Mouse (Mus musculus) frontal cortex, postnatal 10 days (tissue): ENCODE measurements around the gene Rasa3.
A peak's percentile ranks its signal among the peaks of the same experiment; 100 is the strongest.

Source experiments
- DNase-seq, 2 experiments: peaks; one replicate each; pipeline ENCODE4 v3.0.0; 2022; ENCODE audit warnings: low spot score in 2 of 2, mixed read lengths in 1 of 2

The Rasa3 gene

DNA sequence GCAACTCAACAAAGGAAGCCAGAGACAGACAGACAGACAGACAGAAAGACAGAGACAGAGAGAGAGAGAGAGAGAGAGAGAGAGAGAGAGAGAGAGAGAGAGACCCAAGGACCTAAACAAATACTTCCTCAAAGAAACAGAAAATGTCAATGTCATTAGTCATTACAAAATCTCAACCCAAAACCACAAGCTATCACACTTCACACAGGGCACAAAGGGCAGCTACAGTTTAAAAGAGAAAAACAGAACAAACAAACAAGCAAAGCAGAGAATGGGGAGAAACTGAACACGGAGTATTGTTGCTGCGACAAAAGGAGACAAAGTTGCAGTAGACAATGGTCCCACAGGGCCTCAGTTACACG, 28.3 kb downstream of the Rasa3 start:
- no peak for DNase-seq

DNA sequence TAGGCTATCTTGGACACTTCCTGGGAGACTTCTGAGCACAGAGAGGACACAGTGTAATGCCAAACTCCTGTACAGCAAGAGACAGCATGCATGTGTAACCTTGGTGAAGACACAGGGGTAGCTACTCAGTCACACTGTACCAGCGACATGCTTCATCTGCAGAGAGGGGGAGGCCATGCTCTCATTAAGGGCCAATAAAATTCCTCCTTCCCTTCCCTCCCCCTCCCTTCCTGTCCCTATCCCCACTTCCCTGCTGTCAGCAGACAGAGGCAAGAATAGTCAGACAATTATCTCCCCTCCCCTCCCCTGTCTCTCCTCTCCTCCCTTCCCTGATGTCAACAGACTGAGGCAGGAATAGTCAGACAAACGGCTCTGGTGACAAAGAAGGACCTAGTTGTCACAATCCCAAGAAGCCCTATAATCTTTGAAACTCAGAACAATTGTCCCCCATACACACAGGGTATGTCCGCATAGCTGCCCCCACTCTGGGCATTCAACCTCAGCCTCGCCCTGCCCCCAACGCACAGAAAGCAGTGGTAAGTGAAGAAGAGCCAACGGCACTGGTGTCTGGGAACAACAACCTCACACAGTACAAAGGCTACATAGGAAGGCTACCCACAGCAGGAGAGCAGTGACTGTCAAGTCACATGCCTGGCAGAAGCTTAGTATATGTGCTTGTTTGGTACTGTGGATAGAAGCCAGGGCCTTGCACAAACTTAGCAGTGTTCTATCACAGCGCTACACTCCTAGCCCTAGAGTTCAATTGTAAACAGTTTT, 28.8 kb downstream of the Rasa3 start:
- no peak for DNase-seq

DNA sequence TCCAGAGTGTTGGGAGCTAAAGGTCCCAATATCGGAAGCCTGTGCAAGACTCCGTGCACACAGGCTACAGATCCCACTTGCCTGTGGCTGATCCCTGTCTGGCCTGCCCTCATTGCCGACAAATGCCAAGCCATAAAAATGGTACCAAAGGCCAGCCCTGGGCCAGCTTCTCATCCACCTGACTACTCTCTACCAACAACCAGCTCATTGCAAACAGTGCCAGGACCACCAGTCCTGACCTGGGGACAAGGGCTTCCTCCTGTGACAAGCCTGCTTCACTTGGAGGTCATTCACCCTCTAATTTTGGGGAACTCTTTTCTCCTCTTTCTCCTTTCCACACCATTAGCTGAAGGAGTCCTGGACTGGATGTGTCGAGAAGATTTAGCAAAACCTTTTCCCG, 29.8 kb downstream of the Rasa3 start:
- no peak for DNase-seq

DNA sequence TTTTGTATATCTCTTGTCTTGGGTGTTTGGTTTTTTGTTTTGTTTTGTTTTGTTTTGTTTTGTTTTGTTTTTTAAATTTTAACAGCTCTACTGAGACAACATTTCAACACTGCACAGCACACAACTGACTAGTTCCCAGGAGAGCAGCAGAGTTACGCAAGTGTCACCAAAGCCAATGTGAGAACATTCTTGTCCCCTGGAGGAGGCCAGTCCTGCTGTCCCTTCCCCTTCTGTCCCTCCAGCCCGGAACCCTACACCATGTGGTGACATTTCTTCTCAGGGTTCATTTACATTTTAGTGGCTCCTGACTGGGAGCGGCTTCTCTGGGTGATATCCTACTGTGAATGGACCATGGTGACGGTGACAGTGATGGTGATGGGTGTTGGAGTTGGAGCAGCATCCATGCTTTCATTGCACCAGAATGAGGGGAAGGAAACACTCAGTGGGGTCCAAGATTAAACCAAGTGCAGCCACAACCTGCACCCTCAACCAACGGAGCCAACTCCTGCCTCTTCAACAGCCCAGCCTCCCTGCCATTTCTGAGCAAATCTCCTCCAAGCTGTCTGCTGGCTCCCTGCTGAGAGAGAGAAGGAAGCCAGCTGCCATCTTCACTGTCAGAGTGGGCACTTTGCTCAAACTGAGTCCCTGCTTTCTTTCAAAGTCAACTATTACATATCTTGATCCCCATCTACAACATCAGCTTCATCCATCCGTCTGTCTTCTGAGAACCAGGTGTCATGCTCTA, 32.3 kb downstream of the Rasa3 start:
- no peak for DNase-seq

DNA sequence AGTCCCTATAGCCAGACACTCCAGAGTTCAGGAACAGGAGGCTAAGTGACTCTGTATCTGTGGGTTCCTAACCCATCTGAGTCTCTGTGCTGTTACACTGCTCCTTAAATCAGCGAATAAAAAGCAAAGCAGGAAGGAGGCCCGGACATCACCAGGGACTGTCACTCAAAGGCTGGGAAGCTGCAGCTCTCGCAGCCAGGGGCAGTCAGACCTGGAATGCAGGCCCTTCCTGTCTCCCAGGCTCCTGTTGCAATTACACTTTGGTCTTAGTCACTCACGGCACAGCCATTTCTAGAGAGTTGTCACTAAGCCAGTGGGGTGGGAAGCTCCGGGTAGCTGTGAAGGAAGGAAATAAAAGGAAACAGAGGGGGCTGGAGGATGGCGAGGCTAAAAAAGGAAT, 33.2 kb downstream of the Rasa3 start:
- peak; percentile 43 to 45 for DNase-seq

DNA sequence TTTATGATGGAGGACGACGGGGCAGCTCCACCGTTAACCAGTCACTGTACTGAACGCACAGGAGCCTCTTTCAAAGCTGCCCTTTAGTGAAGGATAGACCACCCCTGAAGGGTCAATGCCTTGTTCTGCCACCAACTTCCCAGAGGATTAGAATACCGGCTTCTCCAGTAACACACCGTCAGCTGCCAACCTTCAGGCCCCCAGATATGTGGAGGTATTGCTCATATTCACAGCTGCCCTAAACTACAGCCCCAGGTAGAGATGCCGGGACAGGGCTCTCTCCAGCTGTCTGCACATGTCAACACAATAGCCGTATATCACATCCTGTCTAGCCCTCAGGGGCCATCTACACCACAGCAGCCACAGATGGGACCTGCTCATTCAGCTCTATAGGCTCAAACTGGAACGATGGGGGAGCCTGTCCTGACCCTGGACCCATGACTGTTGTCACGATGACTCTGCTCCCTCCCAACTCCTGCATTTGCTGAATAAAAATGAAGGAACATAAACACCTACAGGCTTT, 34.7 kb downstream of the Rasa3 start:
- DNase-seq: no peak

DNA sequence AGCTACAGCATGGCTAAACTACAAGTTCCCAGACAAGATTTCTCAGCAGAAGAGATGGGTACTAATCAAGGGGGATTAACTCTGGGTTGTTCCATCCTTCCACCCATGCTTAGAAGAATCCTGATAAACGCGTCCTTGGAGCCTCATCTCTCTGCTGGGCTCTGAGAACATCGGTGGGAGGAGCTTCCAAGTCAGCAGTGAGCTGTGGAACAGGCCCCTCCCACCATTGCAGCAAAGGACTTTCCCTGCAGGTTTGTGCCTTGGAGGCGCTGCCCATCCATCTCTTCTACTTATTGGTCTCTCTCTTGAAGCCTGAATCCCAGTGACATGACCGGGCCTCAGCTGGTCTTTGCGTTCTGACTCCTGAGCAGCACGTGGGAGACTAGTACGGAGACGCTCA, 36.2 kb downstream of the Rasa3 start:
- DNase-seq: no peak

DNA sequence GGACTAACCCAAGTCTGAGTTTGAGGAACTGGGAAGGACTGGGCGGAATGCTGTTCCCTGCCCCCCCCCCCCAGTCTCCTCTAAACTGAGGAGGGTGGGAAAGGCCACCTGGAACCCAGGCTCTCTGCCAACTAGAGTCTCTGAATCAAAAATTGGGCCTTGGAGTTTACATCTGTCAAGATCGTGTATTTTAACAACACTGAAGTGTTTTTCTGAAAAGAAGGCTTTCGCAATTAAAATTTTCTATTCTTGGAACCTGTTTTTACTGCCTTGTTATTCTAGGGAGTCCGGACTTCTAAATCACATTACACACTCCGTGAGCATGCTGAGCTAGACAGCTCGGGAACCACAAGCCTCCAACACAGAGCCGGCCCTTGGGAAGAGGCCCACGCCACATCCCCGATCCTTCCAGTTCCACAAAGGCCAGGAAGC, 36.9 kb downstream of the Rasa3 start:
- no peak for DNase-seq

DNA sequence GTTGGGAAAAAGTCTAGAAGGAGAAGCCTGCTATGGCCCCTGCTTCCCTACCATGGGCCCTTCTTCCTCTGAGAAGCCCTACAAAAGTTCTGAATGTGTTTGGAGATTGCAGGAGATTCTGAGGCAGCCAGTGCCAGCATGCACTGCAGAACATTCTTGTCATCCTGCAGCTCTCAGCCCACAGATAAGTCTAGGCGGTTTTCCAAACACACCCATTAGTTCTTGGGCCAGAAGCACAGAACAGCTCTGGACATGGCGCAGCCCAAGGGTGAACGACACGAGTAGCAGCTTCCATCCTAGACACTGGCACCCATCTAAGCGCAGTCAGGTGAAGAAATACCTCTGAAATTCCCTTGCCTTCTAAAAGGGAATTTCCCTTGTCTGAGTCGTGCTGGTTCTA, 44.3 kb downstream of the Rasa3 start:
- no peak for DNase-seq

DNA sequence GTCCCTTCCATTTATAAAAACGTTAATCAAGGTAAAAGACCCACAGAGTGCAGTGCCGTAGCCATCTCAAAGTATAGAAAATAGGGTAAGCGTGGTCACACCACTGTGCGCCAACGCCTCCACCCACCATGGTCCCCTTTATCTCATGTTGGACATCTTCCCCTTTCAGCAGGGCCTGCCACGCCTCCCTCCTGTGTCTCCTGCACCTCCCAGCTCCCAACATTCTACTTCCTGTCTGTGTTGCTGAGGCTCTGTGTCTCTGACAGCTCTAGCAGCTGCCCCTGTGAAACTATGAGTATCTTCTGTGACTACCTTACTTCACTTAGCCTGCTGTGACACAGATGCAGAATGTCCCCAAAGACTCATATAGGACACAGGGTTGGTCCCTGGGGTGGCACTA, 45.1 kb downstream of the Rasa3 start:
- no peak for DNase-seq

DNA sequence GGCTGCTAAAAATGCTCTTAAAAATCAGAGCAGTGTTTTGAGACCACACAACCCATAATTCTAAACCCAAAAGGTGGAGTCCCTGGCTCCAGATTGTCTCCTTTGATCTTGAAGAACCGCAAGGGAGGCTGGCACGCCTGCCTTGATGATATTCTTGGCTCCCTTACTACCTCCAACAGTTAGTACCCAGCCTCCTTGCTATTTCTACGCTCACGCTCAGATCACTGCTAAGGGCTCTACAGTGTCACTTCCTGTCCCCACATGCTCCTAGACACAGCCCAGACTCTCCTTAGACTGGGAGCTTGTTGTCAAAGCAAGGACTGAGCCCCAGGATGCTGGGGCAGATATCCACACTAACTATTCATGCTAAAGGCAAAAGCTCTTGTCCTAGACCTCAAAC, 46.6 kb downstream of the Rasa3 start:
- no peak for DNase-seq

DNA sequence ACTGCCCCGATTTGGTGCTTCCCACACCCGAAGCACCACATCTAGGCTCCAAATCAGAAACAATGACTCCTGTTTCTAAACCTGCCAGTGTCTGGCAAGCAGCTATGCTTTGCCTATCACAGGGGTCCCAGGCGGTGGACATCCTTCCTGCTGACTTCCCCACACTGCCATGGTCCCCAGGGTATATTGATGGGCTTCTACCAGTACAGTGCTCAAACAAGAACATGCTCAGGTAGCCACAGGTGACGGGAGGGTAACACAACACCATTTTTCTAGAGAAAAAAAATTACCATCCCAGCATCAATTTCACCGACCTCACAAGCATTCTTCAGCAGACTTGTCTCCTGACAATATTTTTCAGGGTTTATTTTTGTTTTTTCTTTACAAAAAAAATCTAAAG, 47.2 kb downstream of the Rasa3 start:
- no peak for DNase-seq

DNA sequence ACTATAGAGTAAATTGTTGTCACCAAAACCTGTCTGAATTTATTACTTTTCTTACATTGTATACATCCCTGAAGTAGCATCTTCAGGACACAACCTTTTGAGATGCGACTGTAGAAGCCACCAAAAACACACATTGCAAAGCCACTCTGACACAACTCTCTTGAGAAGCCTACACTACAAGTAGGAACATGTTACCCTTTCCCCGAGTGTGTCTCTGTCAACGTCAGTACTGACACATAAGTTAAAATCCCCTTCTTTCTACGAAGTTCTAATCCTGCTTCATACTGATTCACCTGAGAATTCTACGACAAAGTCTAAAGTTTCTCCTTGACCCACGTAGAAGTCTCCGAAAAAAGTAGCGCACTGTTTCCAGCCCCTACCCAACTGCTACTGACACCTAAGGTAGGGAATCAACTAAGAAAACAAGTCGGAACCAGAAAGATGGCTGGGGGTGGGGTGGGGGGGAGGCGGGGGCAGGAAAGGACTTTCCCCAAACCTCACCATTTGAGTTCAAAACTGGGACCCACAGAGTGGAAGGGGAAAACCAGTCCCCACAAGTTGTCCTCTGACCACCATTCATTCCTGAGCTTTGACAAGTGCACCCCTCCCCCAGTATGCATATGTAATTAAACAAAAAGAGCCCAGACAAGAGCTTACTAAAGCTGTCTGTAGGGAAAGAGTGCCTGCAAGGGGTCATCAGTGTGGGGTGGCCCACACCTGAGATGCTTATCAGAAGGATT, 47.9 kb downstream of the Rasa3 start:
- DNase-seq: no peak

DNA sequence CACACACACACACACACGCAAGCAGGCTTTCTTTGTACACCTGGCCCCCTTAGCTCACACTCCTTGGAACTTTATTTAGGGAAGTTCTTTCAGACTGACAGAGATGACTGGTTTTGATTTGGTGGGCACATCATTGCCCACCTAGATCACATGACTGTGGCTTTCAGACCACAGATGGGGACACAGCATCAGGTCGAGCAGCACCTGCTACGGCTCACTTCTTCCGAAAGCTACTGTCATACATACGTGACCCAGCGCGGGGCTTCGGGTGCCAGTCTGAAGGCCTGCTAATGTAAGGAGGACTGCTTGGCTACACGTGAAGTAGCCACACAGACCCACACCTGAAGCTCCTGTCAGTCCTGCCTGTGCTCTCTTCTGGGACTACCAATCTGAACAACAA, 49.3 kb downstream of the Rasa3 start:
- DNase-seq: no peak

DNA sequence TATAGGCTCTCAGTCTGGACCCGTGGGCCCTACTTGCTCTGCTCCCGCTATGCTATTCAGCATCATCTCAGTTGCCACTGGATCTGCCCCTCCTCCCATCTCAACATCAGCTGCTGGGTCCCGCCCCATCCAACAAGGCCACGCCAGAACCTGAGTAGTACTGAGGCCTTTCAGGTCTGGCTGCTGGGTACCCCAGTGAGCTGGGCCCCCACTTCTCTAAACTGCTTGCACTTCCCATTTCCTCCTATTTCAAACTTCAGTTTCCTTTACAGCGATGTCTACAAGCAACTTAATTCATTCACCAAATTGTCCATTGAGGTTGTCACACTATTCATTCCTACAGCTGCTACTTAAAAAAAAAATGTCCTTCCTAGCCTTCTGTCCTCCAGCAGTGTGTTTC, 49.8 kb downstream of the Rasa3 start:
- DNase-seq: no peak

DNA sequence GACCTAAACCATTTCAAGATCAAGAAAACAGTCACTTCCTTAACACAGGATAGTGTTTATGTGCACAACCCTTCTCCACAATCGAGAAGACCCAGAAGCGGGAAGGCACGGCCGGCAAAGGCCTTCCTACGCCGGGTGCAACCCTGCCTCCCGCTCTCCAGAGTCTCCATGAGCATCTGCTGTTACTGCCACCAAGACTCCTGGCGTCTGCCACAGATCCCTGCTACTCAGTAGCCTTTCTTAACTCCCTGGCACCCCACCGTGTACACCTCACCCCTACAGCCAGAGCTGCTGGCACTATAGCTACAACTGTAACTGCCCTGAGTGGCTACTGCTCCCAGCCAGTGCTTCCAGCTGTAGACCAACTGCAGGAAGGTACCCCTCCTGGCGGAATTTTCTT, 51.3 kb downstream of the Rasa3 start:
- DNase-seq: no peak

DNA sequence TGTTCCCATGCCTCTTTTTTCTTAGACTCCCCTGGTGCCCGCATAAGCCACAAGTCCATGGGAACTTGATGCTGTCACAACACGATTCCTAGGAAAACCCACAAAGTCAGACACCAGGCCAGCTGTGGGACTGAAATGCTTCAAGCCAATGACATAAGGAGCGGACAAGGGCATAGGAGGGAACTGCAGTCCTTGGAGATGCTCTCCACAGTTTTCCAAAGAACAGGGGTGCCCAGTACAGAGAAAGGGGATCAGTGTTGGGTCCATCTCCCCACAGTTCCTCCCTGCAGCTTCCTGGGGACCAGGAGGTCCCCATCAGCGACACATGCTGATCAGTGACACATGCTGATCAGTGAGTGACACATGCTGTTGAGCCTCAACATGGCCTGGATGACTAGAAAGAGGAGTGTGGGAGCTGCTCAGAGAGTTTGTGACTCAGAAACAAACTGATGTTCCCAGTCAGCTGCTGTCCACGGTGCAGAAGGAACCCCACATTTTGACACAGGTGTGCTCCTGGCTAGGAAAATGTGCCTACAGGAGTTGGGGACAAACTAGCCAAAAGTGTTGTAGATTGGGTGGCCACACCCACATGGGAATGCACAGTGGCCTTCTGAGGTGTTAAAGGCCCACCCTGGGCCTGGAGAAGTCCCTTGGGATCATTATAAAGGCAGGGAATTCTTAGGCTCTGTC, 52.0 kb downstream of the Rasa3 start:
- DNase-seq: no peak

DNA sequence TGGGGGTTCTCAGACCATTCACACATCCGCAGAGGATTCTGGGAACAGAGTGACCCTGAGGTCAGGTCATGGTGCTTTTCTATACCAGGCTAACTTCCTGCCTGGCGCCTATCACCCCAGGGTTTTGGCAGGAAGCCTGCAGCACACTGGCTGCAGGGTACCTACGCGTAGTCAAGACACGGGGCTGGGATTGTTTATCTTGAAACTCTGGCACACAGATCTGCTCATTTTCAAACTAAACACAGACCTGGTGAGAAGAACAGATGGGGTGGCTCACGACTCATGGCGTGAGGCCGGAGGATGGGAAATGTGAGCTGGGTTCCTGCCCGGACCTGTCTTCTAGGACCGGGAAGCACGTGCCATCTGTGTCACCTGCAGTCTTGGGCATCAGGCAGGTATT, 52.5 kb downstream of the Rasa3 start:
- peak in 1 of 2 experiments; percentile 43 for DNase-seq

DNA sequence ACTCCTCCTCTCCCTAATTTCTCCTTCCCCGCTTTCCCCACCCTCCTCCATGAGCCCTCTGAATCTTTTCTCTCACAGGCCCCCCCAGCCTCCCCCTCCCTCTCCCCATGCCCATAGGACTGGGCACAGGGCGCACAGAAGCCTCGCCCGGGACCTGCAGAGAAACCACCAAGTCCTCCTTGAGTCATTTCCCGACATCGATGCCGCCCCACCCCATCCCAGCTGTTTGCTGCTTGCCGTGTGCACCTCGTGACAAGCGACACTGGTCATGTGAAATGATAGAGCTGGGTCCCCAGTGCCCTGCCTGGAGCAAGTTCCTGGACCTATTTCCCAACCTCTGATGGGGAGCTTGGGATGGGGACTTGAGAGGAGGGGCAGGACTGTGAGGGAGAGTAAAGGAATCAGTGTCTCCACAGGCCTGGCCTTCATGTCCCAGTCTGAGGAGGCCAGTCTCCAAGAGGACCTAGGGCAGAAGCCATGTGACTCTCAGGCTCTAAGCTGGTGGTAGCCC, 53.4 kb downstream of the Rasa3 start:
- DNase-seq: no peak

DNA sequence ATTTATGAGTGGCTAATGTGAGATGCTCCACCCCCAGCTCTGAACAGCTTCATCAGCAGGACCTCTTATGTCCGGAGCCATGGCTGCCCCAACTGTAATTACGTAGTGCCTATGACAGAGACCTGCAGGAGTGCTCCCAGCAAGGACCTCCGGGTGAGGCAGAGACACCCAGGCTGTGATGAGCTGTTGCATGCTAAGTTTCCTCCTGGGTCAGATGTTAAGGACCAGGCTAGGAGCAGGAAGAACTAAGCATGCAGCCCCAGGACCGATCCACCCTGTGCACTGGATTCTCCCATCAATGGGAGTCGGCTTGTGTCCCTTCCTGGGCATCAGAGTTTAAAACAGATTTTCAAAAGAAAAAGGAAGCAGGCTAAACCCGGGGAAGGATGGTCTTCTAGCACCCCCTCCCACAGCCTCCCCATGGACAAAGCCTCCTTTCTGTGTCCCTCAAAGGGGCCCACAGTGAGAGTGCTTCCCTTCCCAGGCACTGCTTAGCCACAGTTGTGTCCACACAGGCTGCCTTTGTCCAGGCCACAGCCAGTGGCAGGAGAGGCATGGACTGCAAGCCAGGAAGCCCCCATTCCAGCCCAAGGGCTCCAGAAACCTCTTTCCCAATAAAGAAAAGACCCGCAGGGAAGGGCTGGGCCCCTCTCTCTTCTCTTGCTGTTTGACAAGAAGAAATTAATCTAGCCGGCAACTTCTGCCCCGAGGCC, 54.2 kb downstream of the Rasa3 start:
- DNase-seq: peak; percentile 55 to 66
